Mouse (Mus musculus) left cerebral cortex, postnatal 14 days (tissue): ENCODE measurements around the gene Trim41. TPM values are rescaled to one million over a fixed set of nuclear protein-coding genes. Genes with fewer than 3 reads are reported as not detected.

ENCODE experiments used
- DNase-seq, 2 experiments: peaks; one replicate each; pipeline ENCODE4 v3.0.0; 2021 to 2022; ENCODE audit warnings: low spot score in 2 of 2, mixed read lengths in 1 of 2
- intact Hi-C: fragments of 180-260 bp; cut with DNase I; formaldehyde crosslinking; loops from one replicate; pipeline ENCODE4 v1.15.1; 2025
- total RNA-seq, 2 experiments: library from RNA; stranded (reverse); gene quantifications; 2 replicates each; pipeline ENCODE4 v1.2.3; 2021

The Trim41 gene
- total RNA-seq, 2 experiments from 2014 or later, result 52.0 to 56.4 TPM

DNA sequence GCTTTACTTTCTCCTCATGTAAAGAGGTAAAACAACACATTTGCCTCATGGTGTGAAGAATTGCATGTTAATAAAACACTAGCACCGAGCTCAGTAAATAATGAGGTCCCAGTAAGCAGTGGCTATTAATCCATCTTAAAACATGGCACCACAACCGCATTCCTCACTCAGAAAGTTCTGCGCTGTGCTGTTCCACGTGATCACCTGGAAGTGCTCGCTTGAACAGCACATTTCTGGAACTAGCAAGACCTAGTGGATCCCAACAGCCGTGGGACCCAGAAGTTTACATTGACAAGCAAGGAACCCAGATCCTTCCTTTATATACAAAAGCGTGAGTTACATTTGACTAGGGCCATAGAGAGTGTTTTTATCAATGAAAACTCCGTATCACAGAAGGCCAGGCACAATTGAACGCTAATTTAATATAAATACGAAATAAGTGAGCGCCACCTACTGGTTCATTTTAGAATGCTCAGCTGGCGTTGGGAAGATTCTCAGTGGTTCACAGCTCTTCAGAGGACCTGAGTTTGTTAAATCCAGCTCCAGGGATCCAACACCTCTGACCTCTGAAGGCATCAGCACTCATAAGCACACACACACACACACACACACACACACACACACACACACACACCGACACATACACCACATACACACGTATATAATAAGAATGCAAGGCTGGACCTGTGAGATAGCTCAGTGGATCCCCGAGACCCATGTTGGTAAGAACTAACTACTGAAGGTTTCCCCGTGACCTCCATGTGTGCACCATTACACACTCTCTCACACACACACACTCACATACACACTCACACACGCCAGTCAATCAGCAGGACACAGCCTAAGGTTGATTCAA, 42.5 kb downstream of the Trim41 start:
- intact Hi-C loops, result loop anchor here (5.0 to 10.0 kb wide), 3 partner anchors 890 to 1927 kb away; no protein-coding TSS in a partner anchor
- DNase-seq, result peak; percentile 64 to 81

GRCm38 (mm10) chr11:48771691-48772090, 45.5 kb downstream of the Trim41 start:
- no peak for DNase-seq
- intact Hi-C loops, result loop anchor here (10.0 kb wide), 2 partner anchors 887 to 1847 kb away; no protein-coding TSS in a partner anchor

- intact Hi-C loops, result no loop called here
- no peak for DNase-seq
Measured at GRCm38 (mm10) chr11:48767195-48767876, 49.8 kb downstream of the Trim41 start.

DNA sequence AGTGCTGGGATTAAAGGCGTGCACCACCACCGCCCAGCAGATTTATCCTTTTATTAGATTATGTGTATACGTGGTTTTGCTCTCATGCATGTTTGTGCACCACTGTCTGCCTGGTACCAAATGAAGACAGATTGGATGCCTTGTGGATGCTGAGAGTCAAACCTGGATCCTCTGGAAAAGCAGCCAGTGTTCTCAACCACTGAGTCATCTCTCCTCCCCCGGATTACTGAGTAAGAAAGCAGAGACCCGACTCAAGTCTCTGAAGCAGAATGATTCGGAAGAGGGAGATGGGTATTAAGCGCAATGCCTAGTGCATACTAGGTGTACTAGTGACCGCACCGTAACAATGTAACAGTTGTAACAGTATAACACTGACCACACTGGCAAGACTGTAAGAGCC, 53.0 kb downstream of the Trim41 start:
- DNase-seq, result no peak
- intact Hi-C loops, result no loop called here

DNA sequence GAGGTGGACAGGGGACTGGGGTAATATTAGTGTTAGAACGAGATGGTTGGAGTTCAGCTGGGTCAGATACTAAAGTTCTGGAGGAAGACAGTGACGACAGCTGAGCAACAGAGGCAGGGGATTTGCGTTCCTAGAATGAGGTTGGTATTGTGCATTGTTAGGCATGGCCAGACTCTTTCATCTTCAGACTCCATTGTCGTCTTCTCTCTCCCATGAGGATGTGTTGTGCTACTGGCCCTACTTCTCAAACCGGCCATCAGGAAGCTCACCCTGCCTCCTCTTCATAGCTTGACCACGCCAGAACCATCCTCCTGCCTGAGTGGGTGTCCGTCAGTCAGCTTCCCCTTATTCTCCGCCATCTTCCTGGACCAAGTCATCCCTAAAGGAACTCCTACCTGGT, 58.1 kb downstream of the Trim41 start:
- DNase-seq, result no peak
- intact Hi-C loops, result no loop called here

Other genes with a start within 250 kb of the Trim41 start
- 100 to 1,000 TPM; 252 to 259 TPM for gene Rack1, start 17.0 kb downstream of the Trim41 start, total RNA-seq
- gene Trim7, start 8.8 kb upstream of the Trim41 start, total RNA-seq, result 1 to 10 TPM; 1.4 to 1.8 TPM
- gene Gm12184, start 9.3 kb upstream of the Trim41 start, total RNA-seq, result 1 to 10 TPM; 1.2 to 1.6 TPM
- gene Irgm1, start 54.3 kb upstream of the Trim41 start, total RNA-seq, result 1 to 10 TPM; 3.7 TPM
- gene Gm5431, start 84.9 kb upstream of the Trim41 start, total RNA-seq, result under 1 TPM in 1 of 2 experiments, not detected in 1; 0.29 TPM
- under 1 TPM in 1 of 2 experiments, not detected in 1; 0.70 TPM for gene Psme2b, start 128.8 kb upstream of the Trim41 start, total RNA-seq
- not detected for gene Olfr56, start 161.5 kb upstream of the Trim41 start, total RNA-seq
- gene 9930111J21Rik1, start 162.0 kb upstream of the Trim41 start, total RNA-seq, result 1 to 10 TPM in 1 of 2 experiments, under 1 TPM in 1; 0.94 to 1.1 TPM
- under 1 TPM in 1 of 2 experiments, not detected in 1; 0.06 TPM for gene Gm12185, start 174.9 kb upstream of the Trim41 start, total RNA-seq
- not detected for gene Tgtp1, start 176.8 kb upstream of the Trim41 start, total RNA-seq
- gene 9930111J21Rik2, start 233.9 kb upstream of the Trim41 start, total RNA-seq, result 1 to 10 TPM; 1.6 TPM
- under 1 TPM in 1 of 2 experiments, not detected in 1; 0.17 TPM for gene Tgtp2, start 246.9 kb upstream of the Trim41 start, total RNA-seq